Mouse (Mus musculus) lung, postnatal 0 days (tissue): ENCODE data around the gene Pgpep1. TPM values are rescaled to one million over a fixed set of nuclear protein-coding genes. Genes with fewer than 3 reads are reported as not detected.

ENCODE experiments used
- ATAC-seq: fragments of 200-750 bp; cut with Nextera tagmentation; 2 replicates; pipeline ENCODE4 v1.8.0; 2017; ENCODE audit warnings: moderate library complexity
- DNase-seq: peaks from one replicate; pipeline ENCODE4 v3.0.0-alpha.2; 2016; ENCODE audit warnings: low spot score
- H3K27ac ChIP-seq: fragments of 300-500 bp; sonication (generic); 2 replicates; pipeline ENCODE4 v1.5.1; 2014; ENCODE audit warnings: antibody characterized with exemption, mild to moderate bottlenecking, low read length, mixed read lengths
- H3K27me3 ChIP-seq: fragments of 300-500 bp; sonication (generic); replicated peaks from 2 replicates; pipeline ENCODE4 v1.6.1; 2014; ENCODE audit warnings: low read length, mixed read lengths; ENCODE audit not compliant: insufficient read depth
- H3K36me3 ChIP-seq: fragments of 300-500 bp; sonication (generic); 2 replicates; pipeline ENCODE4 v1.6.1; 2014; ENCODE audit warnings: low read length, mixed read lengths; ENCODE audit not compliant: insufficient read depth
- H3K4me1 ChIP-seq: fragments of 300-500 bp; sonication (generic); 2 replicates; pipeline ENCODE4 v1.6.1; 2014; ENCODE audit warnings: antibody characterized with exemption, low read depth, low read length, mixed read lengths; ENCODE audit not compliant: insufficient read depth
- H3K4me2 ChIP-seq: fragments of 300-500 bp; sonication (generic); replicated peaks from 2 replicates; pipeline ENCODE4 v1.6.1; 2014; ENCODE audit warnings: low read depth, mild to moderate bottlenecking, low read length, moderate library complexity, mixed read lengths
- H3K4me3 ChIP-seq: fragments of 300-500 bp; sonication (generic); 2 replicates; pipeline ENCODE4 v1.5.1; 2014; ENCODE audit warnings: low read depth, low read length
- H3K9ac ChIP-seq: fragments of 300-500 bp; sonication (generic); replicated peaks from 2 replicates; pipeline ENCODE4 v1.6.1; 2014; ENCODE audit warnings: low read depth, mild to moderate bottlenecking
- H3K9me3 ChIP-seq: fragments of 300-500 bp; sonication (generic); 2 replicates; pipeline ENCODE4 v1.6.1; 2016; ENCODE audit warnings: low read length, mixed read lengths
- CTCF ChIP-seq: IDR thresholded peaks from 2 replicates; pipeline ENCODE4 v1.5.1; 2016; ENCODE audit warnings: antibody characterized with exemption, mild to moderate bottlenecking
- EP300 ChIP-seq: IDR thresholded peaks from 2 replicates; pipeline ENCODE4 v1.6.1; 2016; ENCODE audit warnings: antibody characterized with exemption, mild to moderate bottlenecking, control low read depth
- WGBS: fragments of 180-500 bp; shearing (Covaris S2); extraction: QIAGEN DNeasy Blood & Tissue Kit; methylation state at CpG from one replicate; pipeline ENCODE4 v1.1.7; 2014; 5-methylcytosine and 5-hydroxymethylcytosine counted together
- polyA plus RNA-seq: library from polyadenylated mRNA; unstranded; fragments of >200 nt; fragmentation: Nextera tagmentation; extraction: Ambion mirVana; gene quantifications from 2 replicates; pipeline ENCODE4 v1.2.1, GENCODE M21; 2015

Gene Pgpep1
- polyA plus RNA-seq, 1 experiment from 2014 or later: 32.9 TPM

DNA sequence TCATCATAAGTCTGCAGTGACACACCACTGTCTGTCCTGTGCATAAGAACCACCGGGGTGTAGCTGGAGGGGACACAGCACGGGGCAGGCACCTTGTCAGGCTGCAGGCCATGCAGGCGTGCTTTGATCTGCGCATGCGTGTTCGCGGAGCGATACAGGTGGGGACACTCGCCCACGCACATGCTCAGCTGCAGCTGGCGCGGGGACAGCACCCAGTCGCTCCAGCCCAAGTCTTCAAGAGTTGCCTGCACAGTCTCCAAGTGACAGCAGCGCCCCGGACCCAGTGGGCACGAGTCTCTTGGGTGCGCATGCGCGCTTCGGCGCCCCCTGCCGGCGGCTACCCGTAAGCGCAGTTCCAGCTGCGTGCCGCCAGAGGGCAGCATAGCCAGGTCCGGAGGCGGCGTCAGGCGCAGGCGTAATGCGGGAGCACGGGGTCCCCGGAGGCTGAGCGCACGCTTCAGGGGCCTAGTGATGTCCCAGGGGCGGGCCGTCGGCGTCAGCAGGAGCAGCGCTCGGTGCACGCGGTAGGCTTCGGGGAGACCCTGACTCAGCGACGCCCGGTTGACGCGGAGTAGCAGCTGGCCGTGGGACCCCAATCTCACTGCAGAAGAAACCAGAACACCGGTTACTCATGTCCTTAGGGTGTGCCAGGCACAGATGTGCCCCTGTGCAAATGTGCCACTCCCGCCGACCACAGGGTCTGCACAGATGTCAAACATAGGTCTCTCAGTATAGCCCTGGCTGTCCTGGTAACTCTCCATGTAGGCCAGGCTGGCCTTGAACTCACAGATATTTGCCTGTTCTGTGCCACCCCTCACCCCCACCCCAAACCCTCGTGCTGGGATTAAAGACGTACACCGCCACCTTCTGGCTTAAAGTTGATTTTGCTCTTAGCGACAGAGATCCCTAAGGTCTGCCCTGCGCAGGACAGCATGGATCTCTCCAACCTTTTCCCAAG, 30.3 kb downstream of the Pgpep1 start:
- H3K9me3 ChIP-seq: no peaks in the 10 kb centered on the region
- WGBS: under 1% methylated on average over 60 of the region's 60 CpGs
- TF ChIP-seq EP300 (no peak), CTCF (peak; percentile 100)
- peak; percentile 87 for ATAC-seq
- H3K36me3 ChIP-seq: no peaks in the 10 kb centered on the region
- H3K27me3 ChIP-seq: no peaks in the 10 kb centered on the region
- H3K4me2 ChIP-seq: peak overlapping the region; percentile 60
- peaks cover 11% of the 10 kb centered on the region; the same call in 1 of the 2 replicates for H3K4me1 ChIP-seq
- 0 out of 2 replicates have a peak overlapping the region, but pooled peaks have one; percentile 26 for H3K27ac ChIP-seq
- no peak overlapping the region for H3K9ac ChIP-seq
- peak; percentile 91 for DNase-seq
- peak overlapping the region; percentile 31 for H3K4me3 ChIP-seq

DNA sequence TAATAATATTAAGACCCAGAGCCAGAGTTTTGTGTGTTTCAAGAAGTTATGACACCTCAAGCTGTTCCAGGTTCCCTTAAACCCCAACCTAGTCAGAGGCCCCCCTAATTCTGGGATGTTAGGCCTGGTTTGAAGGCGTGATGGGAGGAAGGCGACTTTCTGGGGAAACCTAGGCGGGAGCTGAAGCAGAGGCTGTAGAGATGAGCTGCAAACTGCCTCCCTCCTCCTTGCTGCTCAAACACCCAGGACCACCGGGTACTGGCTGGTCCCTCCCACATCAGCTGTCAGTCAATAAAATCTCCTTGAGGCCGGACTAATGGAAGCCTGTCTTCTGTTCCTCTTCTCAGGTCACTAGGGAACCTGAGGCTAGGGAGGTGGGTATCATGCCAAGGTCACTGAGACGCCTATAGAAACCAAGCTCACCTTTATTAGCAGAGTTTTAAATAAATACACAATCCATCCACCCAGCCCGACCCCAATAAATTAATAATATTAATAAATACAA, 31.1 kb downstream of the Pgpep1 start:
- H3K27me3 ChIP-seq: no peaks in the 10 kb centered on the region
- H3K9me3 ChIP-seq: no peaks in the 10 kb centered on the region
- no peak overlapping the region for H3K9ac ChIP-seq
- H3K4me2 ChIP-seq: peak overlapping the region; percentile 60; the same call in 1 of the 2 replicates
- 51% methylated on average over 7 of the region's 7 CpGs for WGBS
- no peak overlapping the region for H3K27ac ChIP-seq
- H3K4me3 ChIP-seq: no peak overlapping the region
- H3K4me1 ChIP-seq: peaks cover 11% of the 10 kb centered on the region; the same call in 1 of the 2 replicates
- TF ChIP-seq CTCF (no peak), EP300 (no peak)
- DNase-seq: no peak
- no peak for ATAC-seq
- no peaks in the 10 kb centered on the region for H3K36me3 ChIP-seq

DNA sequence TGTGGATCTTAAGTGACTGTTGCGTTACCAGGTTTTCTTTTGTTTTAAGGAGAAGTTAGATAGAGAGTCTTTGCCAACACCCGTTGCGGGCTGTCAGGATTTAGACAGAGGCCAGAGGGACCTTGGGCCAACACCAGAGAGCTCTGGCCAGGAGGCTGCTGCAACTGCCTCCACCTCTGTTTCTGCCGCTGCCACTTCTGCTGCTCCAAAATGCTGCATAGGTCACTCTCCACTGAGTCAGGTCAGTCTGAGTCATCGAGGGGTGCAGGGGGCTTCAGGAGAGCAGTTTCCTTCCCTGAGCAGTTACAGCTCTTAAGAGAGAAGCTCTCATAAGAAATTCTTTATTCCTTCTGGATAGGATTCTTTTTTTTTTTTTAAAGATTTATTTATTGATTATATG, 33.1 kb downstream of the Pgpep1 start:
- H3K4me2 ChIP-seq: no peak overlapping the region
- peaks cover 11% of the 10 kb centered on the region; the same call in 1 of the 2 replicates for H3K4me1 ChIP-seq
- no peak overlapping the region for H3K9ac ChIP-seq
- H3K4me3 ChIP-seq: no peak overlapping the region
- H3K36me3 ChIP-seq: no peaks in the 10 kb centered on the region
- ATAC-seq: no peak
- no peak for DNase-seq
- H3K9me3 ChIP-seq: no peaks in the 10 kb centered on the region
- 85% methylated on average over 5 of the region's 5 CpGs for WGBS
- no peak for TF ChIP-seq EP300
- no peak overlapping the region for H3K27ac ChIP-seq
- H3K27me3 ChIP-seq: no peaks in the 10 kb centered on the region

DNA sequence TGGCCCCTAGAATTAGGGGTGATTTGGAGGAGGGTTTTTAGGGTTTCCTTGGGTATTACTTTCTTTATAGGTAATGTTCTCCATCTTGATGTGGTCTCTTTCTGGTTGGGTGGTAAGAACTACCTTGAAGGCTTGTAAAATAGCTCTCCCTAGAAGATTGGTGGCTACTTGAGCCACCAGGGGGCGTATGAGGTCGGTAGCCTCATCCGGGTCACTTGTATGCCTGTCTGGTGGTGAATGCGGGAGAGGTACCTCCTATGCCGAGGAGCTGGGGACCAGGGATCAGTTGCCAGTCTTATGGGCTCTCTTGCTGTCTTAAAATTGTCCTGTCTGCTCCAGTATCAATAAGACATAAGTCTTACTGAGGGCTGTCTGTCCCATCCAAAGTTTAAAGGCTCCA, 35.1 kb downstream of the Pgpep1 start:
- no peak overlapping the region for H3K9ac ChIP-seq
- H3K9me3 ChIP-seq: no peaks in the 10 kb centered on the region
- no peaks in the 10 kb centered on the region for H3K27me3 ChIP-seq
- ATAC-seq (0 out of 2 replicates have a peak, but pooled peaks have one; percentile 27), DNase-seq (peak; percentile 75)
- TF ChIP-seq EP300 (no peak), CTCF (peak; percentile 77)
- no peak overlapping the region for H3K27ac ChIP-seq
- no peaks in the 10 kb centered on the region for H3K36me3 ChIP-seq
- H3K4me2 ChIP-seq: no peak overlapping the region
- H3K4me3 ChIP-seq: no peak overlapping the region
- peaks cover 3% of the 10 kb centered on the region; the same call in 1 of the 2 replicates for H3K4me1 ChIP-seq
- 10% methylated on average over 5 of the region's 5 CpGs for WGBS

- no peak overlapping the region for H3K4me2 ChIP-seq
- no peak for TF ChIP-seq CTCF
- no peak for TF ChIP-seq EP300
Measured at GRCm38 (mm10) chr8:70622220-70622619, 38.0 kb downstream of the Pgpep1 start.

GRCm38 (mm10) chr8:70618888-70619334, 41.3 kb downstream of the Pgpep1 start:
- DNase-seq (peak; percentile 79), ATAC-seq (peak; percentile 80)
- H3K36me3 ChIP-seq: no peaks in the 10 kb centered on the region
- 26% methylated on average over 9 of the region's 9 CpGs for WGBS
- no peak overlapping the region for H3K9ac ChIP-seq
- no peak overlapping the region for H3K27ac ChIP-seq
- no peak overlapping the region for H3K4me3 ChIP-seq
- no peak for TF ChIP-seq CTCF
- TF ChIP-seq EP300: no peak
- no peak overlapping the region for H3K4me2 ChIP-seq
- no peaks in the 10 kb centered on the region for H3K27me3 ChIP-seq
- H3K9me3 ChIP-seq: no peaks in the 10 kb centered on the region
- no peaks in the 10 kb centered on the region for H3K4me1 ChIP-seq

More at GRCm38 (mm10) chr8:70622220-70622619, 38.0 kb downstream of the Pgpep1 start:
- DNase-seq: no peak
- Histone ChIP-seq H3K4me1 (no peaks in the 10 kb centered on the region), H3K27me3 (no peaks in the 10 kb centered on the region), H3K27ac (no peak overlapping the region), H3K9me3 (no peaks in the 10 kb centered on the region), H3K9ac (no peak overlapping the region), H3K36me3 (no peaks in the 10 kb centered on the region), H3K4me3 (no peak overlapping the region)
- ATAC-seq: no peak
- 48% methylated on average over 3 of the region's 3 CpGs for WGBS
